Mouse (Mus musculus) ES-Bruce4 (cell line): Measurements from ENCODE around the gene Rbms1. TPM values are rescaled to one million over a fixed set of nuclear protein-coding genes. Genes with fewer than 3 reads are reported as not detected.
A peak's percentile ranks its signal among the peaks of the same experiment; 100 is the strongest.

Experiments
- H3K27ac ChIP-seq: 2 replicates; pipeline ENCODE4 v1.5.1; 2012; ENCODE audit warnings: low read length, inconsistent platforms; ENCODE audit not compliant: insufficient read depth
- H3K27me3 ChIP-seq: 2 replicates; pipeline ENCODE4 v1.6.1; 2012; ENCODE audit warnings: mild to moderate bottlenecking, low read length, inconsistent platforms; ENCODE audit not compliant: control insufficient read depth, poor library complexity, insufficient read depth, severe bottlenecking
- H3K36me3 ChIP-seq: 2 replicates; pipeline ENCODE4 v1.6.1; 2012; ENCODE audit warnings: inconsistent platforms, mild to moderate bottlenecking, low read length, moderate library complexity; ENCODE audit not compliant: control insufficient read depth, poor library complexity, insufficient read depth, severe bottlenecking
- H3K4me1 ChIP-seq: one replicate; pipeline ENCODE4 v1.8.1; 2011; ENCODE audit warnings: low read length; ENCODE audit not compliant: control insufficient read depth, insufficient read depth
- H3K4me3 ChIP-seq: 2 replicates; pipeline ENCODE4 v1.5.1; 2011; ENCODE audit warnings: low read depth, mild to moderate bottlenecking, low read length
- H3K9ac ChIP-seq: 2 replicates; pipeline ENCODE4 v1.6.1; 2012; ENCODE audit warnings: low read depth, mild to moderate bottlenecking, inconsistent platforms; ENCODE audit not compliant: poor library complexity, severe bottlenecking
- H3K9me3 ChIP-seq: replicated peaks from 2 replicates; pipeline ENCODE4 v1.6.1; 2012; ENCODE audit warnings: mild to moderate bottlenecking, low read length, inconsistent platforms; ENCODE audit not compliant: control insufficient read depth, poor library complexity, insufficient read depth, severe bottlenecking
- CTCF ChIP-seq: IDR thresholded peaks from one replicate; pipeline ENCODE4 v1.8.1; 2011; ENCODE audit warnings: low read depth, low read length
- EP300 ChIP-seq: IDR thresholded peaks from 2 replicates; pipeline ENCODE4 v1.6.1; 2011; ENCODE audit warnings: low read depth, low read length; ENCODE audit not compliant: insufficient read depth
- POLR2A ChIP-seq: IDR thresholded peaks from one replicate; pipeline ENCODE4 v1.8.1; 2011; ENCODE audit warnings: low read length; ENCODE audit not compliant: insufficient read depth
- polyA plus RNA-seq: library from polyadenylated mRNA; stranded (reverse); fragments of >200 nt; gene quantifications from 2 replicates; pipeline ENCODE4 v1.2.4, GENCODE M21; 2011; ENCODE audit warnings: low read depth; ENCODE audit not compliant: missing spikeins, insufficient read depth, insufficient read length

Rbms1 gene
- polyA plus RNA-seq, 1 experiment: 174 TPM

- H3K27me3 ChIP-seq: peaks cover 3% of the 10 kb centered on the region
- H3K27ac ChIP-seq: no peak overlapping the region
- no peak overlapping the region for H3K9ac ChIP-seq
- H3K4me1 ChIP-seq: peaks cover 3% of the 10 kb centered on the region
- H3K9me3 ChIP-seq: no peaks in the 10 kb centered on the region
- H3K4me3 ChIP-seq: no peak overlapping the region
- TF ChIP-seq POLR2A: no peak
- no peaks in the 10 kb centered on the region; the same call in 1 of the 2 replicates for H3K36me3 ChIP-seq
These were observed 85.2 kb downstream of the Rbms1 start for GRCm38 (mm10) chr2:60877543-60878386.

DNA sequence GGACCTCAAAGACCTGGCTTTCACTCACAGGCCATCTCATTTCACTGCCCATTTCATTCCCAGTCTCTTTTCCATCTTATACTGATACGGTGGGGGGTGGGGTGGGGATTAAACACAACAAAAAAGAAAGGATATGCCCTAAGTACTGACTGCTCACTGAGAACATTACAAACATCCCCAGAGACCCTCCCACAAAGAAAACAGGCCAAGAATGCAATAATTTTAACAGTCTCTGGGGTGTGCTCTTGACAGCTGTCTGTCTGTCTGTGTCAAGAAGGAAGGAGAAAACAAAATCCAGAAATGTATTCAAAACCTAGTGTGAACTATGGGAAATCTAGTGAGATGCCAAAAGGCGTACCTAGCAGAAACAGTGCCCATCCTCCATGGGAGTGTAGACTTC lies 86.1 kb downstream of the Rbms1 start:
- no peaks in the 10 kb centered on the region for H3K27me3 ChIP-seq
- no peaks in the 10 kb centered on the region for H3K9me3 ChIP-seq
- no peaks in the 10 kb centered on the region; the same call in 1 of the 2 replicates for H3K36me3 ChIP-seq
- no peak overlapping the region for H3K27ac ChIP-seq
- peaks cover 3% of the 10 kb centered on the region for H3K4me1 ChIP-seq
- H3K4me3 ChIP-seq: no peak overlapping the region
- no peak overlapping the region for H3K9ac ChIP-seq
- TF ChIP-seq EP300: no peak
- no peak for TF ChIP-seq CTCF
- TF ChIP-seq POLR2A: no peak

DNA sequence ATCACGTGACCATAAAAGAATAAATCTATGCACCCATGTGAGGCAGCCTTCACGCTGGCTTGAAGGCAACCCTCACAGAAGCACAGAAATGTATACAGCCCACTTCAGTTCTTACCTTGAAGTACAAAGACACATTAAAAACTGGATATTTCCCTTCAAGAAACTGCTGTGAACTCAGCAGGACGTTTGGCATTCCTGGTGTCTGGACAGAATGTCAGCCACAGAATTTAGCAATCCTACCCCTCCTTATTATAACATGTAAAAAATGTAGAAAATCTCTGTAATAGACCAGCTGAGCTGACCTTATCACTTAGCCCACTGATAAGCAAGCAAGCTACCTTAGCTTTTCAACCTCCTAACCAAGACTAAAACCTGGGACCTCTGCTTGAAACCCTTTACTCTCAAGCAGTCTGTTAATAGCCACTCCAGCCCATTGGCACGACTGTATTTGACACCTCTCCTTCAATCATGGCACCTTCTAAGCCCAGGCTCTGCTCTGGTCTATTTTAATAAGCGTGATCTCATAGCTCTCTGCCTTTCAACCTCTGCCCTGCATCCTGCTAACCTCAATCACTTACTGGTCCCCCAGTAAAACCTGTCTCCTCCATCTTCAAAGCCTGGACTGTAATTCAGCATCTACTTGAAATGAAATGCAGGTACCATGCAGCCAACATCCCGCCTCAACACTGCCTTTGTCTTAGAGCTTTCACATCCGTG lies 90.7 kb downstream of the Rbms1 start:
- Histone ChIP-seq H3K9me3 (no peaks in the 10 kb centered on the region), H3K4me3 (no peak overlapping the region), H3K9ac (no peak overlapping the region), H3K27me3 (no peaks in the 10 kb centered on the region), H3K4me1 (peaks cover 7% of the 10 kb centered on the region), H3K27ac (no peak overlapping the region), H3K36me3 (no peaks in the 10 kb centered on the region)
- no peak for TF ChIP-seq EP300
- TF ChIP-seq POLR2A: no peak
- TF ChIP-seq CTCF: no peak

- TF ChIP-seq EP300: peak; percentile 65
- TF ChIP-seq CTCF: no peak
- H3K27ac ChIP-seq: peak overlapping the region; percentile 74
- peaks cover 6% of the 10 kb centered on the region for H3K4me1 ChIP-seq
- no peaks in the 10 kb centered on the region for H3K36me3 ChIP-seq
- H3K27me3 ChIP-seq: no peaks in the 10 kb centered on the region
- no peaks in the 10 kb centered on the region for H3K9me3 ChIP-seq
- no peak overlapping the region for H3K4me3 ChIP-seq
- H3K9ac ChIP-seq: no peak overlapping the region
These were observed 92.0 kb downstream of the Rbms1 start for GRCm38 (mm10) chr2:60871001-60871400.

GRCm38 (mm10) chr2:60870450-60870849 lies 92.5 kb downstream of the Rbms1 start:
- no peaks in the 10 kb centered on the region for H3K36me3 ChIP-seq
- peak overlapping the region; percentile 74 for H3K27ac ChIP-seq
- H3K4me1 ChIP-seq: peaks cover 5% of the 10 kb centered on the region
- TF ChIP-seq CTCF (no peak), POLR2A (no peak), EP300 (no peak)
- H3K9ac ChIP-seq: no peak overlapping the region
- no peaks in the 10 kb centered on the region for H3K27me3 ChIP-seq
- H3K9me3 ChIP-seq: no peaks in the 10 kb centered on the region
- H3K4me3 ChIP-seq: no peak overlapping the region
